Mouse (Mus musculus) small intestine, adult 2 months (tissue): ENCODE measurements around the gene Wfdc13.

ENCODE experiments used
- CTCF ChIP-seq: fragments of 200-500 bp; IDR thresholded peaks from 2 replicates; pipeline ENCODE4 v1.5.1; 2012; ENCODE audit warnings: low read depth, mild to moderate bottlenecking, control low read depth, inconsistent platforms, low read length, moderate library complexity, mixed read lengths; ENCODE audit not compliant: insufficient replicate concordance, insufficient read length; ENCODE audit errors: extremely low read depth
- POLR2A ChIP-seq: fragments of 200-500 bp; IDR thresholded peaks from 2 replicates; pipeline ENCODE4 v1.6.1; 2012; ENCODE audit warnings: low read depth, mild to moderate bottlenecking, control low read depth, inconsistent platforms, low read length, moderate library complexity

- TF ChIP-seq CTCF, result no peak
- TF ChIP-seq POLR2A, result no peak
Observed at GRCm38 (mm10) chr2:164679906-164680305, 5.0 kb upstream of the Wfdc13 start.
